Mouse (Mus musculus) liver, embryonic 11.5 days (tissue): ENCODE results near the gene Ccdc33. TPM values are rescaled to one million over a fixed set of nuclear protein-coding genes. Genes with fewer than 3 reads are reported as not detected.

Experiments
- ATAC-seq: fragments of 200-750 bp; cut with Nextera tagmentation; replicated peaks from 2 replicates; pipeline ENCODE4 v1.8.0; 2017; ENCODE audit warnings: moderate number of reproducible peaks, mild to moderate bottlenecking, moderate TSS enrichment, moderate library complexity; ENCODE audit not compliant: low FRiP score
- DNase-seq: peaks from one replicate; pipeline ENCODE4 v3.0.0-alpha.2; 2017; ENCODE audit warnings: low spot score
- H3K27ac ChIP-seq: fragments of 300-500 bp; sonication (generic); 2 replicates; pipeline ENCODE4 v1.5.1; 2014; ENCODE audit warnings: mild to moderate bottlenecking, low read depth, low read length, control low read depth
- H3K27me3 ChIP-seq: fragments of 300-500 bp; sonication (generic); replicated peaks from 2 replicates; pipeline ENCODE4 v1.6.1; 2014; ENCODE audit warnings: low read length, mixed read lengths; ENCODE audit not compliant: control insufficient read depth, insufficient read depth
- H3K36me3 ChIP-seq: fragments of 300-500 bp; sonication (generic); 2 replicates; pipeline ENCODE4 v1.6.1; 2014; ENCODE audit warnings: mild to moderate bottlenecking, low read length, moderate library complexity, mixed read lengths; ENCODE audit not compliant: control insufficient read depth, insufficient read depth
- H3K4me1 ChIP-seq: fragments of 300-500 bp; sonication (generic); replicated peaks from 2 replicates; pipeline ENCODE4 v1.6.1; 2014; ENCODE audit warnings: low read length, mixed read lengths; ENCODE audit not compliant: control insufficient read depth, insufficient read depth
- H3K4me2 ChIP-seq: fragments of 300-500 bp; sonication (generic); 2 replicates; pipeline ENCODE4 v1.6.1; 2014; ENCODE audit warnings: mild to moderate bottlenecking, control low read depth, moderate library complexity
- H3K4me3 ChIP-seq: fragments of 300-500 bp; sonication (generic); 2 replicates; pipeline ENCODE4 v1.5.1; 2014; ENCODE audit warnings: low read depth, low read length, control low read depth
- H3K9ac ChIP-seq: fragments of 300-500 bp; sonication (generic); 2 replicates; pipeline ENCODE4 v1.6.1; 2014; ENCODE audit warnings: low read depth, low read length, control low read depth
- H3K9me3 ChIP-seq: fragments of 300-500 bp; sonication (generic); 2 replicates; pipeline ENCODE4 v1.6.1; 2016; ENCODE audit warnings: low read length, inconsistent platforms, mixed read lengths; ENCODE audit not compliant: control insufficient read depth
- WGBS: fragments of 180-500 bp; shearing (Covaris S2); extraction: QIAGEN DNeasy Blood & Tissue Kit; methylation state at CpG from one replicate; pipeline ENCODE4 v1.1.7; 2014; 5-methylcytosine and 5-hydroxymethylcytosine counted together
- polyA plus RNA-seq: library from polyadenylated mRNA; unstranded; fragments of >200 nt; fragmentation: Nextera tagmentation; extraction: Ambion mirVana; gene quantifications from 2 replicates; pipeline ENCODE4 v1.2.1, GENCODE M21; 2014

Gene Ccdc33
- polyA plus RNA-seq = not detected in 2 replicates

GRCm38 (mm10) chr9:58118671-58119070 lies at the start of gene Ccdc33:
Ccdc33 (minus strand) TSS chr9:58118823.
- WGBS = 37% methylated on average over 2 of the region's 2 CpGs
- Histone ChIP-seq H3K4me3 (no peak within 1 kb of the TSS), H3K27ac (no peak within 1 kb of the TSS), H3K9me3 (no peaks in the 10 kb centered on the region), H3K27me3 (peaks cover 37% of the 10 kb centered on the region), H3K4me1 (peaks cover 12% of the 10 kb centered on the region), H3K4me2 (no peak within 1 kb of the TSS), H3K36me3 (no peaks in the 10 kb centered on the region), H3K9ac (no peak within 1 kb of the TSS)
- DNase-seq (no peak), ATAC-seq (no peak)

DNA sequence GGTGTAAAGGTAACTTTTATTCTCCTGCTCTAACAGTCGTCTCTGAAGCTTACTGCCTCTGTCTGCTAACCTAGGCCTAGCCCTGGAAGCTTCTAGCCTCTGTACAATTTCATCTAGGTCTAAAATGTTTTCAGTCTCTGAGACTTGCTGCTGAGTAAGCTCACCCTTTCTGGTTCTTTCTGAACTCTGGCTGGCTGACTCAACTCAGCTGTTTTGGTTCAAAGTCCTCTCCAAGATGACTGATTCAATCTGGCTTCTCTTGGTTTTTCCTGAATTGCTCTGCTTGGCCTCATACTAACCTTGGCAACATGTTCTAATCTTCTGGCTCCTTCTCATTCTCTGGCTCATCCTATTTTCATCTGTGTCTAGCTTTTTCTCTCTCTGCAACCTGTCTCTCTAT lies 47.2 kb upstream of the Ccdc33 start:
- no peaks in the 10 kb centered on the region for H3K9me3 ChIP-seq
- no peak for ATAC-seq
- H3K27me3 ChIP-seq = no peaks in the 10 kb centered on the region
- no peak overlapping the region for H3K9ac ChIP-seq
- DNase-seq = no peak
- H3K36me3 ChIP-seq = no peaks in the 10 kb centered on the region
- no peak overlapping the region for H3K4me2 ChIP-seq
- 63% methylated on average over 1 of the region's 1 CpGs for WGBS
- H3K4me3 ChIP-seq = no peak overlapping the region
- no peaks in the 10 kb centered on the region for H3K4me1 ChIP-seq
- H3K27ac ChIP-seq = no peak overlapping the region

DNA sequence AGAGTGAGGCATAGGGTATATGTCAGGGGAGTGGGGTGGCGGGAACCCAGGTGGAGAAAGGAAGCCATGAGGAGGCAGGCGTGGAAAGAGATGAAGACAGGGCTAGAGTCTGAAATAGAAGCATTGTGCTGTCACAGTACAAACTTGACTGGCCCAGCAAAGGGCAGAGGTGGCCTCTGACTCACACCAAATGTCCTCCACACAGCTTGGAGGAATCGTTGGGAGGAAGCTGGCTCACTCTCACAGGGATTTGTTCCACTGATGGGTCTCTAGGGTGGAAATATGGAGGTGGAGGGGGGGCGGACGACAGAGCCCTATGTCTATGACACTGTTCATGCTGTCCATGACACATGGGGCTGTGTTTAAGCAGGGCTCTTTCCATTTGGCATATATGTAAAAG lies 44.5 kb upstream of the Ccdc33 start:
- Histone ChIP-seq H3K36me3 (no peaks in the 10 kb centered on the region), H3K4me1 (0 out of 2 replicates have a peak, but pooled peaks cover 2% of the 10 kb centered on the region), H3K27ac (no peak overlapping the region), H3K9ac (no peak overlapping the region), H3K27me3 (no peaks in the 10 kb centered on the region), H3K9me3 (no peaks in the 10 kb centered on the region), H3K4me2 (no peak overlapping the region), H3K4me3 (no peak overlapping the region)
- no peak for ATAC-seq
- 58% methylated on average over 5 of the region's 5 CpGs for WGBS
- DNase-seq = no peak

DNA sequence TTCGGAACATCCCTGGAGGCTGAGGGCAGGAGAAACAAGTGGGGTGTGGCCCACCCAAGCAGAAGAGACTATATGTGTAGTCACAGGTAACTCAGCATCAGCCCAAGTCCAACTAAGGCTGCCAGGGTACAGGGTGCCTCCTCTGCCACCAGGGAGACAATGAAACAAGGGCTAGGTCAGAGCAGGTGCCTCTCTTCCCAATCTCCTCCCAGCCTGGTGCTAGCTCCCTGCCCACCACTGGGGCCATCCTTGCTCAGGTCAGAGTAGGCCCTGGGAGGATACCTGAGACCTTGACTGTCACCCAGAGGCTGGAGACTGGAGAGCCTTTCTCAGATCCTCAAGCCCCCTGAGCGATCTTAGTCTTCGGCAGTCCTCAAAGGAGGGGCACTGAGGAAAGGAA lies 43.5 kb upstream of the Ccdc33 start:
- H3K4me1 ChIP-seq = peaks cover 6% of the 10 kb centered on the region; the same call in 1 of the 2 replicates
- no peaks in the 10 kb centered on the region for H3K36me3 ChIP-seq
- H3K4me3 ChIP-seq = no peak overlapping the region
- no peak overlapping the region for H3K9ac ChIP-seq
- H3K27me3 ChIP-seq = no peaks in the 10 kb centered on the region
- no peak overlapping the region for H3K27ac ChIP-seq
- no peak for ATAC-seq
- no peak for DNase-seq
- H3K9me3 ChIP-seq = no peaks in the 10 kb centered on the region
- WGBS = 75% methylated on average over 3 of the region's 3 CpGs
- H3K4me2 ChIP-seq = no peak overlapping the region

- H3K4me3 ChIP-seq = no peak overlapping the region
- no peaks in the 10 kb centered on the region for H3K9me3 ChIP-seq
- H3K9ac ChIP-seq = no peak overlapping the region
- no peak overlapping the region for H3K4me2 ChIP-seq
- H3K4me1 ChIP-seq = peaks cover 6% of the 10 kb centered on the region; the same call in 1 of the 2 replicates
- H3K27me3 ChIP-seq = no peaks in the 10 kb centered on the region
- ATAC-seq (no peak), DNase-seq (no peak)
- no peaks in the 10 kb centered on the region for H3K36me3 ChIP-seq
- no peak overlapping the region for H3K27ac ChIP-seq
- WGBS = 52% methylated on average over 5 of the region's 5 CpGs
Observed at GRCm38 (mm10) chr9:58160315-58160714, 41.7 kb upstream of the Ccdc33 start.

GRCm38 (mm10) chr9:58159855-58160254 lies 41.2 kb upstream of the Ccdc33 start:
- DNase-seq (no peak), ATAC-seq (no peak)
- Histone ChIP-seq H3K27me3 (no peaks in the 10 kb centered on the region), H3K36me3 (no peaks in the 10 kb centered on the region), H3K4me1 (peaks cover 6% of the 10 kb centered on the region; the same call in 1 of the 2 replicates), H3K4me2 (no peak overlapping the region), H3K4me3 (no peak overlapping the region), H3K9ac (no peak overlapping the region), H3K9me3 (no peaks in the 10 kb centered on the region), H3K27ac (no peak overlapping the region)
- WGBS = 57% methylated on average over 4 of the region's 4 CpGs

- Histone ChIP-seq H3K9ac (no peak overlapping the region), H3K9me3 (no peaks in the 10 kb centered on the region), H3K4me2 (peak overlapping the region; percentile 43), H3K27me3 (no peaks in the 10 kb centered on the region), H3K36me3 (no peaks in the 10 kb centered on the region), H3K4me3 (no peak overlapping the region), H3K27ac (peak overlapping the region; percentile 65), H3K4me1 (peaks cover 6% of the 10 kb centered on the region; the same call in 1 of the 2 replicates)
- 41% methylated on average over 7 of the region's 7 CpGs for WGBS
- DNase-seq (no peak), ATAC-seq (no peak; the same call in 1 of the 2 replicates)
Observed at GRCm38 (mm10) chr9:58158541-58159311, 40.1 kb upstream of the Ccdc33 start.

GRCm38 (mm10) chr9:58157838-58158237 lies 39.2 kb upstream of the Ccdc33 start:
- no peak overlapping the region for H3K4me3 ChIP-seq
- H3K4me1 ChIP-seq = peaks cover 6% of the 10 kb centered on the region; the same call in 1 of the 2 replicates
- no peaks in the 10 kb centered on the region for H3K27me3 ChIP-seq
- DNase-seq (no peak), ATAC-seq (no peak)
- 82% methylated on average over 13 of the region's 13 CpGs for WGBS
- H3K36me3 ChIP-seq = no peaks in the 10 kb centered on the region
- peak overlapping the region; percentile 43 for H3K4me2 ChIP-seq
- no peaks in the 10 kb centered on the region for H3K9me3 ChIP-seq
- H3K9ac ChIP-seq = no peak overlapping the region
- H3K27ac ChIP-seq = peak overlapping the region; percentile 65
